Mouse (Mus musculus): Measurements from ENCODE around the gene Phlda3. TPM values are rescaled to one million over a fixed set of nuclear protein-coding genes. Genes with fewer than 3 reads are reported as not detected.

Gene Phlda3
- polyA plus RNA-seq, 1 experiment: 17.5 TPM

DNA sequence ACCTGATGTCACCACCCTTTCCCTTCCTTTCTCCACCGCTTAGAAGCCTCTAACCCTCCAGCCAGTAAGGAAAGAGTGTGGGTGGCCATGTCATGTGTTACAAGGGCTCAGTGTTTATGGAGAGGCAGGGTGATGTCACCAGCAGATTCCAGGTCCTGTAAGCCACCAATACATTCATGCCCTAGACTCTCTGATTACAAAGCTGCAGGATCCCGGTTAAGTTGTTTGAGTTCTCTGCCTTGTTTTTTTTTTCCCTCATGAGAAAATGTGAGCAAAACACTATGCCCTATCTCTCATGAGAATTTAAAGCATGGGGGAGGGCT is 1.8 kb upstream of the Phlda3 start:
- H3K4me1 ChIP-seq (ENCODE audit: control insufficient read depth, insufficient read depth, insufficient read length): peaks cover 8% of the 10 kb centered on the region
- DNase-seq (ENCODE audit: low read depth in 1 of 2, low spot score in 2 of 2): no peak

GRCm38 (mm10) chr1:135766592-135767306 is 830 bp downstream of the Phlda3 start:
- TF ChIP-seq CTCF (IDR thresholded peaks at IDR 0.05; ENCODE audit: extremely low read depth, insufficient read depth, insufficient read length, insufficient replicate concordance) (no peak), POLR2A (IDR thresholded peaks at IDR 0.05; ENCODE audit: low read depth, low read length) (no peak)
- no peak for DNase-seq (ENCODE audit: low read depth in 1 of 2, low spot score in 2 of 2)
- Histone ChIP-seq H3K27ac (ENCODE audit: insufficient read depth, low read length) (peak overlapping the region; percentile 59; the same call in 1 of the 2 replicates), H3K4me1 (ENCODE audit: control insufficient read depth, insufficient read depth, insufficient read length) (peaks cover 8% of the 10 kb centered on the region), H3K4me3 (ENCODE audit: extremely low read depth, insufficient read depth, insufficient read length) (peak overlapping the region; percentile 61), H3K36me3 (ENCODE audit: control insufficient read depth, insufficient read depth, low read length) (no peaks in the 10 kb centered on the region), H3K27me3 (ENCODE audit: control insufficient read depth, insufficient read depth, low read length) (peaks cover 10% of the 10 kb centered on the region)
- 36% methylated on average over 30 of the region's 30 CpGs for WGBS

More for the DNA sequence above, 1.8 kb upstream of the Phlda3 start:
- Histone ChIP-seq H3K27ac (ENCODE audit: insufficient read depth, low read length) (no peak overlapping the region), H3K27me3 (ENCODE audit: control insufficient read depth, insufficient read depth, low read length) (peaks cover 10% of the 10 kb centered on the region), H3K4me3 (ENCODE audit: extremely low read depth, insufficient read depth, insufficient read length) (no peak overlapping the region), H3K36me3 (ENCODE audit: control insufficient read depth, insufficient read depth, low read length) (no peaks in the 10 kb centered on the region)
- no peak for TF ChIP-seq CTCF (IDR thresholded peaks at IDR 0.05; ENCODE audit: extremely low read depth, insufficient read depth, insufficient read length, insufficient replicate concordance)
- no peak for TF ChIP-seq POLR2A (IDR thresholded peaks at IDR 0.05; ENCODE audit: low read depth, low read length)
- WGBS: 94% methylated on average over 2 of the region's 2 CpGs

- no peak overlapping the region for H3K27ac ChIP-seq (ENCODE audit: insufficient read depth, low read length)
- no peaks in the 10 kb centered on the region for H3K36me3 ChIP-seq (ENCODE audit: control insufficient read depth, insufficient read depth, low read length)
- peak overlapping the region; percentile 19; the same call in 1 of the 2 replicates for H3K4me3 ChIP-seq (ENCODE audit: extremely low read depth, insufficient read depth, insufficient read length)
- DNase-seq (ENCODE audit: low read depth in 1 of 2, low spot score in 2 of 2): no peak
- 58% methylated on average over 4 of the region's 4 CpGs for WGBS
- H3K27me3 ChIP-seq (ENCODE audit: control insufficient read depth, insufficient read depth, low read length): peaks cover 10% of the 10 kb centered on the region
- no peak for TF ChIP-seq CTCF (IDR thresholded peaks at IDR 0.05; ENCODE audit: extremely low read depth, insufficient read depth, insufficient read length, insufficient replicate concordance)
- TF ChIP-seq POLR2A (IDR thresholded peaks at IDR 0.05; ENCODE audit: low read depth, low read length): no peak
- H3K4me1 ChIP-seq (ENCODE audit: control insufficient read depth, insufficient read depth, insufficient read length): peaks cover 8% of the 10 kb centered on the region
These were observed 1.5 kb downstream of the Phlda3 start for GRCm38 (mm10) chr1:135767324-135767890.

- no peak for DNase-seq (ENCODE audit: low read depth in 1 of 2, low spot score in 2 of 2)
- peaks cover 8% of the 10 kb centered on the region for H3K4me1 ChIP-seq (ENCODE audit: control insufficient read depth, insufficient read depth, insufficient read length)
- H3K36me3 ChIP-seq (ENCODE audit: control insufficient read depth, insufficient read depth, low read length): no peaks in the 10 kb centered on the region
- no peak overlapping the region for H3K4me3 ChIP-seq (ENCODE audit: extremely low read depth, insufficient read depth, insufficient read length)
- TF ChIP-seq POLR2A (IDR thresholded peaks at IDR 0.05; ENCODE audit: low read depth, low read length) (no peak), CTCF (IDR thresholded peaks at IDR 0.05; ENCODE audit: extremely low read depth, insufficient read depth, insufficient read length, insufficient replicate concordance) (no peak)
- H3K27ac ChIP-seq (ENCODE audit: insufficient read depth, low read length): no peak overlapping the region
- WGBS: 87% methylated on average over 2 of the region's 2 CpGs
- peaks cover 10% of the 10 kb centered on the region for H3K27me3 ChIP-seq (ENCODE audit: control insufficient read depth, insufficient read depth, low read length)
These were observed 2.5 kb downstream of the Phlda3 start for GRCm38 (mm10) chr1:135768400-135768799.

DNA sequence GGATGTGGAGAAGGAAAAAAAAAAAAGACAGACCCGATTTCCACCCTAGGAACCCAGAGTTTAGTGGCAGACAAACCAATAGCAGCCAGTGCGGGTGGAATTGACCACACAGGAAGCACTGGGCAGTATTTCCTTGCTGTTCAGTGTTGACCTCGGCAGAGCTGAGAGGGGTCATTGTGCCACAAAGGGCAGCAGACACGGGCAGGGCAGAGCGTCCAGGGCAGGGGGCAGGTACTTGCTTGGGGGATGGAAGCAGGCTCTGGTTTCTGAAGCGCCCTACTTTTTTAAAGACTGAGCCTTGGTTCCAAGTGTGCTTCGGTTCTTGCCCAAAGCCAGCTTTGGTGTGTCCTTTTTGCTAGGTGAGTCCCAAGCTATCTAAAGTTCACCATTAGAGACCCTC is 4.3 kb downstream of the Phlda3 start:
- Histone ChIP-seq H3K36me3 (ENCODE audit: control insufficient read depth, insufficient read depth, low read length) (no peaks in the 10 kb centered on the region), H3K27me3 (ENCODE audit: control insufficient read depth, insufficient read depth, low read length) (peaks cover 10% of the 10 kb centered on the region), H3K27ac (ENCODE audit: insufficient read depth, low read length) (no peak overlapping the region), H3K4me3 (ENCODE audit: extremely low read depth, insufficient read depth, insufficient read length) (no peak overlapping the region), H3K4me1 (ENCODE audit: control insufficient read depth, insufficient read depth, insufficient read length) (peaks cover 8% of the 10 kb centered on the region)
- no peak for DNase-seq (ENCODE audit: low read depth in 1 of 2, low spot score in 2 of 2)
- 60% methylated on average over 7 of the region's 7 CpGs for WGBS
- TF ChIP-seq POLR2A (IDR thresholded peaks at IDR 0.05; ENCODE audit: low read depth, low read length) (no peak), CTCF (IDR thresholded peaks at IDR 0.05; ENCODE audit: extremely low read depth, insufficient read depth, insufficient read length, insufficient replicate concordance) (no peak)

- H3K4me1 ChIP-seq (ENCODE audit: control insufficient read depth, insufficient read depth, insufficient read length): peaks cover 6% of the 10 kb centered on the region
- no peaks in the 10 kb centered on the region for H3K36me3 ChIP-seq (ENCODE audit: control insufficient read depth, insufficient read depth, low read length)
- no peak for DNase-seq (ENCODE audit: low read depth in 1 of 2, low spot score in 2 of 2)
- no peak for TF ChIP-seq CTCF (IDR thresholded peaks at IDR 0.05; ENCODE audit: extremely low read depth, insufficient read depth, insufficient read length, insufficient replicate concordance)
- TF ChIP-seq POLR2A (IDR thresholded peaks at IDR 0.05; ENCODE audit: low read depth, low read length): no peak
- H3K4me3 ChIP-seq (ENCODE audit: extremely low read depth, insufficient read depth, insufficient read length): no peak overlapping the region
- no peak overlapping the region for H3K27ac ChIP-seq (ENCODE audit: insufficient read depth, low read length)
- H3K27me3 ChIP-seq (ENCODE audit: control insufficient read depth, insufficient read depth, low read length): peaks cover 6% of the 10 kb centered on the region
- WGBS: 76% methylated on average over 12 of the region's 12 CpGs
These were observed 5.1 kb downstream of the Phlda3 start for GRCm38 (mm10) chr1:135770896-135771572.
